Mouse (Mus musculus) stomach, embryonic 15.5 days (tissue): Measurements from ENCODE around the gene Grap2. TPM values are rescaled to one million over a fixed set of nuclear protein-coding genes. Genes with fewer than 3 reads are reported as not detected.

Experiments
- ATAC-seq: fragments of 200-750 bp; cut with Nextera tagmentation; 2 replicates; pipeline ENCODE4 v1.8.0; 2017; ENCODE audit warnings: low read depth, moderate number of reproducible peaks, moderate TSS enrichment; ENCODE audit not compliant: insufficient read depth, low FRiP score
- H3K27ac ChIP-seq: fragments of 300-500 bp; sonication (generic); 2 replicates; pipeline ENCODE4 v1.5.1; 2015; ENCODE audit warnings: mild to moderate bottlenecking, inconsistent platforms
- H3K27me3 ChIP-seq: fragments of 300-500 bp; sonication (generic); replicated peaks from 2 replicates; pipeline ENCODE4 v1.6.1; 2015; ENCODE audit warnings: inconsistent platforms
- H3K36me3 ChIP-seq: fragments of 300-500 bp; sonication (generic); 2 replicates; pipeline ENCODE4 v1.6.1; 2015; ENCODE audit warnings: inconsistent platforms
- H3K4me1 ChIP-seq: fragments of 300-500 bp; sonication (generic); 2 replicates; pipeline ENCODE4 v1.6.1; 2015; ENCODE audit warnings: inconsistent platforms
- H3K4me2 ChIP-seq: fragments of 300-500 bp; sonication (generic); 2 replicates; pipeline ENCODE4 v1.6.1; 2015; ENCODE audit warnings: mild to moderate bottlenecking, inconsistent platforms
- H3K4me3 ChIP-seq: fragments of 300-500 bp; sonication (generic); replicated peaks from 2 replicates; pipeline ENCODE4 v1.5.1; 2015; ENCODE audit warnings: inconsistent platforms
- H3K9ac ChIP-seq: fragments of 300-500 bp; sonication (generic); 2 replicates; pipeline ENCODE4 v1.6.1; 2015; ENCODE audit warnings: inconsistent platforms
- H3K9me3 ChIP-seq: fragments of 300-500 bp; sonication (generic); 2 replicates; pipeline ENCODE4 v1.6.1; 2016; ENCODE audit warnings: inconsistent platforms
- WGBS: fragments of 180-500 bp; shearing (Covaris S2); methylation state at CpG from one replicate; pipeline ENCODE4 v1.1.7; 2015; 5-methylcytosine and 5-hydroxymethylcytosine counted together
- polyA plus RNA-seq: library from polyadenylated mRNA; unstranded; fragments of >200 nt; fragmentation: Nextera tagmentation; extraction: Ambion mirVana; gene quantifications from 2 replicates; pipeline ENCODE4 v1.2.1, GENCODE M21; 2015

The Grap2 gene
- polyA plus RNA-seq, 1 experiment from 2014 or later: 1.3 TPM

- H3K27ac ChIP-seq: no peak overlapping the region
- WGBS: 53% methylated on average over 2 of the region's 2 CpGs
- no peak for ATAC-seq
- H3K9me3 ChIP-seq: no peaks in the 10 kb centered on the region
- H3K36me3 ChIP-seq: no peaks in the 10 kb centered on the region
- no peaks in the 10 kb centered on the region for H3K4me1 ChIP-seq
- no peak overlapping the region for H3K4me2 ChIP-seq
- no peak overlapping the region for H3K9ac ChIP-seq
- no peaks in the 10 kb centered on the region for H3K27me3 ChIP-seq
- H3K4me3 ChIP-seq: no peak overlapping the region
These were observed 16.4 kb upstream of the Grap2 start for GRCm38 (mm10) chr15:80556021-80556420.

- Histone ChIP-seq H3K4me3 (no peak overlapping the region), H3K36me3 (no peaks in the 10 kb centered on the region), H3K27me3 (no peaks in the 10 kb centered on the region), H3K4me1 (no peaks in the 10 kb centered on the region), H3K9ac (no peak overlapping the region), H3K27ac (no peak overlapping the region), H3K4me2 (no peak overlapping the region), H3K9me3 (no peaks in the 10 kb centered on the region)
- WGBS: 68% methylated on average over 4 of the region's 4 CpGs
- no peak for ATAC-seq
These were observed 14.6 kb upstream of the Grap2 start for GRCm38 (mm10) chr15:80557745-80558144.

GRCm38 (mm10) chr15:80559534-80559933, 12.9 kb upstream of the Grap2 start:
- Histone ChIP-seq H3K4me2 (no peak overlapping the region), H3K36me3 (no peaks in the 10 kb centered on the region), H3K27ac (no peak overlapping the region), H3K27me3 (no peaks in the 10 kb centered on the region), H3K4me3 (no peak overlapping the region), H3K4me1 (no peaks in the 10 kb centered on the region), H3K9ac (no peak overlapping the region), H3K9me3 (no peaks in the 10 kb centered on the region)
- no peak for ATAC-seq
- WGBS: 46% methylated on average over 12 of the region's 12 CpGs

GRCm38 (mm10) chr15:80559978-80560377, 12.4 kb upstream of the Grap2 start:
- no peak overlapping the region for H3K4me2 ChIP-seq
- H3K4me3 ChIP-seq: no peak overlapping the region
- no peak overlapping the region for H3K27ac ChIP-seq
- ATAC-seq: no peak
- 36% methylated on average over 14 of the region's 14 CpGs for WGBS
- no peaks in the 10 kb centered on the region for H3K36me3 ChIP-seq
- no peaks in the 10 kb centered on the region for H3K27me3 ChIP-seq
- no peak overlapping the region for H3K9ac ChIP-seq
- no peaks in the 10 kb centered on the region for H3K4me1 ChIP-seq
- no peaks in the 10 kb centered on the region for H3K9me3 ChIP-seq

GRCm38 (mm10) chr15:80560646-80561580, 11.5 kb upstream of the Grap2 start:
- no peak for ATAC-seq
- Histone ChIP-seq H3K9me3 (no peaks in the 10 kb centered on the region), H3K36me3 (no peaks in the 10 kb centered on the region), H3K9ac (no peak overlapping the region), H3K4me2 (no peak overlapping the region), H3K4me3 (no peak overlapping the region), H3K27ac (no peak overlapping the region), H3K27me3 (no peaks in the 10 kb centered on the region), H3K4me1 (no peaks in the 10 kb centered on the region)
- WGBS: 50% methylated on average over 15 of the region's 15 CpGs

- no peak overlapping the region for H3K4me3 ChIP-seq
- no peak overlapping the region for H3K4me2 ChIP-seq
- no peak overlapping the region for H3K9ac ChIP-seq
- H3K9me3 ChIP-seq: no peaks in the 10 kb centered on the region
- ATAC-seq: no peak
- H3K27ac ChIP-seq: no peak overlapping the region
- no peaks in the 10 kb centered on the region for H3K4me1 ChIP-seq
- H3K36me3 ChIP-seq: no peaks in the 10 kb centered on the region
- WGBS: 74% methylated on average over 3 of the region's 3 CpGs
- H3K27me3 ChIP-seq: no peaks in the 10 kb centered on the region
These were observed 9.9 kb upstream of the Grap2 start for GRCm38 (mm10) chr15:80562446-80562845.

GRCm38 (mm10) chr15:80563634-80564208, 8.7 kb upstream of the Grap2 start:
- Histone ChIP-seq H3K27ac (no peak overlapping the region), H3K27me3 (no peaks in the 10 kb centered on the region), H3K4me2 (no peak overlapping the region), H3K36me3 (no peaks in the 10 kb centered on the region), H3K9ac (no peak overlapping the region), H3K4me3 (no peak overlapping the region), H3K9me3 (no peaks in the 10 kb centered on the region), H3K4me1 (no peaks in the 10 kb centered on the region)
- WGBS: 83% methylated on average over 6 of the region's 6 CpGs
- ATAC-seq: no peak

GRCm38 (mm10) chr15:80565106-80565665, 7.2 kb upstream of the Grap2 start, which contains the start of gene Enthd1:
Enthd1 (minus strand) TSS chr15:80565156.
- no peak within 1 kb of the TSS for H3K4me3 ChIP-seq
- H3K4me1 ChIP-seq: no peaks in the 10 kb centered on the region
- no peaks in the 10 kb centered on the region for H3K27me3 ChIP-seq
- no peak within 1 kb of the TSS for H3K4me2 ChIP-seq
- H3K9ac ChIP-seq: no peak within 1 kb of the TSS
- H3K36me3 ChIP-seq: no peaks in the 10 kb centered on the region
- no peaks in the 10 kb centered on the region for H3K9me3 ChIP-seq
- ATAC-seq: no peak
- H3K27ac ChIP-seq: no peak within 1 kb of the TSS
- 86% methylated on average over 19 of the region's 19 CpGs for WGBS

GRCm38 (mm10) chr15:80566696-80567095, 5.7 kb upstream of the Grap2 start:
- 92% methylated on average over 6 of the region's 6 CpGs for WGBS
- H3K9me3 ChIP-seq: no peaks in the 10 kb centered on the region
- no peak overlapping the region for H3K4me2 ChIP-seq
- H3K4me3 ChIP-seq: no peak overlapping the region
- no peak for ATAC-seq
- H3K4me1 ChIP-seq: no peaks in the 10 kb centered on the region
- H3K9ac ChIP-seq: no peak overlapping the region
- H3K27ac ChIP-seq: no peak overlapping the region
- no peaks in the 10 kb centered on the region for H3K27me3 ChIP-seq
- no peaks in the 10 kb centered on the region for H3K36me3 ChIP-seq

GRCm38 (mm10) chr15:80567139-80567538, 5.3 kb upstream of the Grap2 start:
- no peak for ATAC-seq
- H3K4me2 ChIP-seq: no peak overlapping the region
- no peaks in the 10 kb centered on the region for H3K9me3 ChIP-seq
- no peaks in the 10 kb centered on the region for H3K36me3 ChIP-seq
- no peak overlapping the region for H3K27ac ChIP-seq
- H3K27me3 ChIP-seq: no peaks in the 10 kb centered on the region
- WGBS: 76% methylated on average over 3 of the region's 3 CpGs
- no peak overlapping the region for H3K4me3 ChIP-seq
- H3K4me1 ChIP-seq: no peaks in the 10 kb centered on the region
- H3K9ac ChIP-seq: no peak overlapping the region

GRCm38 (mm10) chr15:80567731-80568130, 4.7 kb upstream of the Grap2 start:
- WGBS: 43% methylated on average over 4 of the region's 4 CpGs
- no peaks in the 10 kb centered on the region for H3K9me3 ChIP-seq
- H3K4me3 ChIP-seq: no peak overlapping the region
- H3K36me3 ChIP-seq: no peaks in the 10 kb centered on the region
- H3K4me2 ChIP-seq: no peak overlapping the region
- ATAC-seq: no peak
- H3K27ac ChIP-seq: no peak overlapping the region
- no peaks in the 10 kb centered on the region for H3K27me3 ChIP-seq
- H3K4me1 ChIP-seq: no peaks in the 10 kb centered on the region
- no peak overlapping the region for H3K9ac ChIP-seq

GRCm38 (mm10) chr15:80569205-80569604, 3.2 kb upstream of the Grap2 start:
- H3K4me2 ChIP-seq: no peak overlapping the region
- H3K4me1 ChIP-seq: no peaks in the 10 kb centered on the region
- no peaks in the 10 kb centered on the region for H3K27me3 ChIP-seq
- no peak overlapping the region for H3K27ac ChIP-seq
- WGBS: 67% methylated on average over 7 of the region's 7 CpGs
- no peak overlapping the region for H3K4me3 ChIP-seq
- no peaks in the 10 kb centered on the region for H3K9me3 ChIP-seq
- no peak for ATAC-seq
- H3K9ac ChIP-seq: no peak overlapping the region
- H3K36me3 ChIP-seq: no peaks in the 10 kb centered on the region
